Mouse (Mus musculus): ENCODE measurements around the gene Hoxb4. TPM values are rescaled to one million over a fixed set of nuclear protein-coding genes. Genes with fewer than 3 reads are reported as not detected.

The Hoxb4 gene
- total RNA-seq (2022): under 1 TPM; 0.35 to 0.63 (median 0.53) TPM

DNA sequence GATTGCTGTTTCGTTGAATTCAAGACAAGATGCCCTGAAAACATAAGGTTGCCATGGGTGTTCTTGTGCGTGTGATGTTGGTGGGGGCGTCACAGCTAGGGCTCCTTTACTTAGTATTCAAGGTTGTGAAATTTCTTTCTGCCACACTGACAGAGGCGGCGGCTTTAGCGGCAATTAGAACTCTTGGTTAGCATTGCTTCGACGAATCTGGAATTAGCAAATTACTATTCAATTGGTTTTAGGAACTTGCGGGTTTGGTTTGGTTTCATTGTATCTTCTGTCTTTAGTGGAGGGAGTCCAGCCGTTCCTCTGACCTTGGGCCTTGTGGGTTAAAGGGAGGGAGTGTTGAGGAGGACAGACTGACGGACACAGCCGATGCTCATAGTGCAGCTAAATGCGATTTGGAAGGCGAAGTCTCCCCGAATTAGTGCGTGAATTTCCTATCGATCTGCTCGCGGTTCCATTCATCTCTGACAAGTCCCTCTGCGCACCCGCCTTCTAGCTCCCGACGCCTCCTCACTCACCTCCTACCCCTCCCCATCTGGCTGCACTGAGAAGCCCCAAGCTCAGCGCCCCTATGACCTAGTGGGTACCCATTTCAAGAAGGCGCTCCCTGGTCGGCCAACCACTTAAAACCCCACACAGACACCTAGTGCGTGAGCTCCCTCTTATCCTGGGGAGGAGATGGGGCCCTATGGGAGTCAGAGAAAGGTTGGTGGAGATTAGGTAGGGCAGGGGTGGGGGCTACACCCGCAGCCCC lies at the start of gene Hoxb4:
Gene Hoxb4, plus strand, starts transcription at position 660 of the 760 bp plus-strand sequence.
- no peak for DNase-seq (ENCODE audit: low spot score)

DNA sequence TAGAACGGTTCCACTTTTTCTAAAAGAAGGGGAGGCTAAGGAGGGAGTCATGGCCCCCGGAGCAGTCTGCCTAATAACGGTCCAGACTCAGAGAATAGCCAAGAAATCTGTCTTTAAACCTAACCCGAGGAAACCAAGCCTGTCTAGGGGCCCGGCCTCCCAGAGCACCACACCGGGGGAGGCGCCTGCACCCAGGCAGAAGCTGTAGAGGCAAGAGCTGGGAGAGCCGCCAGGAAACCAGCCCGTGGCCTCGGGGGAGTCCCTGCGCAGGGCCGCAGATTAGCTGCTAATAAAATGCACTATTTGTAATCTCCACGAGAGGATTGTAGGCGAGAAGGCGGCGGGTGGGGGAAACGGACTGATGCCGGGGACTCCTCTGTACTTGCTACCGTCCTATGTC lies 48.2 kb upstream of the Hoxb4 start:
- no peak for DNase-seq (ENCODE audit: low spot score)

DNA sequence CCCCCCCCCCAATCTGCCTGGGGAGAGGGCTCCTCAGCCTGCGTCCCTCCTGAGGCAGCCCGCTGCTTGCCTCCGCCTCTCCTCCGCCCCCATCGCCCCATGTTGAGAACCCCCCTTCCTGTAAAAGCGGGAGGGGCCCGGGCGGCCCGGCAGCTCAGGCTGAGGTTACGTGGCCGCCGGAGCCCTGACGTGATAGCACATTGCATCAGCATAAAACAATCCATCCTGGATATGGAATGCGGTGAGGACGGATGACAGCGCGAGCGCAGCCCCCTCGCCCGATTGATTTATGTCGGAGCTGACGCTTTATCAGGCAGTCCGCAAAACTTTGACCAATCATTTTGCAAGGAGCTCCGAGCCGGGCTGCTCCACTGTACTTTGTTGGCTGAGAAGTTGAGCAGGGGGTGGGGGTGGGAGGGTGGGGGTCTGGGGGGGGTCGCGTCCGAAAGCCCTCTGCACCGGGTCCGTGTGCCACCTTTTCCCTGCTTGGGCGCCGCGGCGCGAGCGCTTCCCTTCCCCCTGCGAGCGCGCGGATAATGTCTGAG lies 47.0 kb upstream of the Hoxb4 start, which contains the start of gene Hoxb9:
Gene Hoxb9, plus strand, starts transcription at position 462 of the 545 bp plus-strand sequence.
- DNase-seq (ENCODE audit: low spot score): no peak

DNA sequence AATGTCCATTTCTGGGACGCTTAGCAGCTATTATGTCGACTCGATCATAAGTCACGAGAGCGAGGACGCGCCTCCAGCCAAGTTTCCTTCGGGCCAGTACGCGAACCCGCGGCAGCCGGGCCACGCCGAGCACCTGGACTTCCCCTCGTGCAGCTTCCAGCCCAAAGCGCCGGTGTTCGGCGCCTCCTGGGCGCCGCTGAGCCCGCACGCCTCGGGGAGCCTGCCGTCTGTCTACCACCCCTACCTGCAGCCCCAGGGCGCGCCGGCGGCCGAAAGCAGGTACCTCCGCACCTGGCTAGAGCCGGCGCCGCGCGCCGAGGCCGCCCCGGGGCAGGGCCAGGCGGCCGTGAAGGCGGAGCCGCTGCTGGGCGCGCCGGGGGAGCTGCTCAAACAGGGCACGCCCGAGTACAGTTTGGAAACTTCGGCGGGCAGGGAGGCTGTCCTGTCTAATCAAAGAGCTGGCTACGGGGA lies 46.5 kb upstream of the Hoxb4 start:
- DNase-seq (ENCODE audit: low spot score): no peak

DNA sequence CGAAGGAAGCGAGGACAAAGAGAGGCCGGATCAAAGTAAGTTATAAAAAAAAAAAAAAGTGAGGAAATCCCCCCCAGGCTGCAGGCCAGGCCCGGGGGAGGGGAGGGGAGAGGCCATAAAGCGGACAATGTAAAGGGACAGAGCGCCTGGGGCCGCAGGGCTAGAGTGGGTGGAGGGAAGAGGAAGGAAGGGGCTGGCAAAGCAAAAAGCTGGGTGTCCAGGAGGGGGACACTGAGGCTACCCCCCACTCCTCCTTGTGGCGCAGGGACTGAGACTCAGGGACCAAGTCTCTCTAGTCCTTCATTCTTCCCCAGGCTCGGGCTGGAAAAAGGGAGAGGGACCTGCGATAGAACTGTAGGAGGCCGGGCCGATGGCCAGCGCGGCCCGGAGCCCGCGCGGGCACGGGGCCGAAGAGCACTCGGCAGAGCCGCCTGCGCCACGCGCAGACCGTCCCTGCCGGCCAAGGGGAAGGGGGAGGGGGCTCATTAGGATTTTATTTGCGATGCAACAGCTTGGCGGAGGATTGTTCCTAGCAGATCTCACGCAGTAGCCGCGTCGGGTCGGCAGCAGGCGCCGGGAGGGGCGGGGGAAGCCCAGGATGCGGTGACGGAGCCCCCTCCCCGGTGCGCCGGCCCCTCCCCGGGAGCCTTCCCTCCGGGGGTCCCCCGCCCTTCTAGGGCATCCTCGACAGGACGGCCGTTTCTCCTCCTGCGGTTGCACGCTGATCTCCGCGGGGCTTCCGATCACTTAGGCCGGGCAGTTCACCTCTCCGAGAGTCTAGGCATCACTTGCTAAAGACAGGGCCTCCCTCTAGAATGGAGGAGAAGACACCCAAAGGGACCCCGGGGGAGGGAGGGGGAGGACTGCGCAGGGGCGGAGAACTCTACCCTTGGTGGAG lies 45.8 kb upstream of the Hoxb4 start:
- DNase-seq (ENCODE audit: low spot score): no peak

DNA sequence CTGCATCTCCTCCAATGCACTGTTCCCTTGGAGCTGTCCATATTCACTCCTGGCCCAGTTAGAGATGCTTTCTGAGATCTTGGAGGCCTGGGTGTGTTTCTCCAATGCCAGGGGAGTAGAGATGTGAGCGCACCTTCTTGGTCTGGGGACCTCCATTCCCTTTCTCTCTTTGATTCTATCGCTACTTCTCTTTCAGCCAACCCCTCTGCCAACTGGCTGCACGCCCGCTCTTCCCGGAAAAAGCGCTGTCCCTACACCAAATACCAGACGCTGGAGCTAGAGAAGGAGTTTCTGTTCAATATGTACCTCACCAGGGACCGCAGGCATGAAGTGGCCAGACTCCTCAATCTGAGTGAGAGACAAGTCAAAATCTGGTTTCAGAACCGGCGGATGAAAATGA lies 43.6 kb upstream of the Hoxb4 start:
- DNase-seq (ENCODE audit: low spot score): no peak

DNA sequence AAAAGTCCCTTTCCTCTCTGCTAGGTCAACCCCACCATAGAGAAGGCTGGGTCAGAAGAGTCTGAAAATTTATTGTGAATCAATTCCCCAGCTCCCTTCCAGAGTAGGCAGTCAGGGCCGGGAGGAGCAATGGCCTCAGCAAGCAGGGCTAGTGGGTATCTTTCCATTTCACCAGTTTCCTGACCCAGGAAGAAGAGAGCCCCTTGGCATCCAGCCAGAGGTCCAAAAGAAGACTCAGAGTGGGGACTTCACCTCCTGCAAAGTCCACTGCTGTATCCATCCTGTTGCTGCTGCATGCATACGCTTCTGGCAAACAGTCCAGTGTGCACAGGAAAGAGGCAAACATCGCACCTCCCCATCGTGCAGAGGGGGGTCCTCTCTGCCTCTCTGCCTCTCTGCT lies 42.2 kb upstream of the Hoxb4 start:
- DNase-seq (ENCODE audit: low spot score): no peak

DNA sequence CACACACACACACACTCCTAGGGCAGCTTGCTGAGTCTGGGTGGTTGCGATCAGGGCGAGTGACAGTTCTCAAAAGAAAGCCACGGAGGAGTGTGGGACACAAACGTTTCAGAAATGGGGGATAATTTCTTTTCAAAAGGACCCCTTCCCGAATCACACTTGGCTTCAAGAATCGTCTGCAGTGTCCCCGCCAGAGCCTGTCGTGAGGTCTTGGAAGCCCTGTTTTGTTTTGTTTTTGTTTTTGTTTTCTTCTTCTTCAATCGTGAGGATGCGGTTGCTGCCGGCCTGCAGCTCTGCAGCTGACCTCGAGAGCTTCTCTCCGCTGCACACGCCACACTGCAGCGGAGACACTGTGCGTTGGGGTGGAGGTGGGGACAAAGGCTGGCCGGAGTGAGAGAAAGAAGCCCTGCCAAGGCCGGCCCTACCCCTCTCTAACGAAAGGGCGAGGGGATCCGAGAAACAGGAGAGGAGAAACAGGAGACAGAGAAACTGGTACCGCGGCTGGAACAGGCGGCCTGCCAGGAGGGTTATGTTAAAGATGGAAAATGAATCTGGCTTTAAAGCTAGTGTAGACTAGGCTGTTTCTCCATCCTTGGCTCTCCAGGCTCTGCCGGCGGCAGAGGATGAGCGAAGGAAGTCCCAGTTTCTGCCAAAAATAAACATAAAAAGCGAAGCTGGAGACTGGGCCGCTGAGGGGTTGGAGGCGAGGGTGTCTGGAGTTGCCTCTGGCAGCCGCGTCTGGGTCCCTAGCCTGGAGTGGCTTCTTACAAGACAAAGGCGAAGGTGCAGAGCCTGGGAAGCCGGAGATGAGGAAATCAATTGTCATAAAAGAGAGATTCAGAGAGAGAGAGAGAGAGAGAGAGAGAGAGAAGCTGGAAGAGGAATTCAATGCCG lies 40.7 kb upstream of the Hoxb4 start:
- no peak for DNase-seq (ENCODE audit: low spot score)

DNA sequence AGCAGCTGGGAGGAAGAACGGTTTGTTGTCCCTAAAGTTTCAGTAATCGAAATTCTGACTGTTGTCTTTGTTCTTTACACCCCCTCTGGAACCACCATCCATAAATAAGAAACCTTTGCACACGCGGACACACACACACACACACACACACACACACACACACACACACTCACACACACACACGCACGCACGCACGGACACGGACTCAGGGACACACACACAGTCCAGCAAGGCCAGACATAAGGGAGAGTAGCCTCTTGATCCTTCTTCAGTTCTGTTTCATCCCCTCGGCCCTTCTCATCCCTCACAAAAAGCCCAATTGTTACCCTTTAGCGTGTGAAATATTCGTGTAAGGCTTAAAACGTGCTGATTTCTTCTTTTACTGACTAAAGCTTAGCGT lies 39.7 kb upstream of the Hoxb4 start:
- DNase-seq (ENCODE audit: low spot score): no peak

DNA sequence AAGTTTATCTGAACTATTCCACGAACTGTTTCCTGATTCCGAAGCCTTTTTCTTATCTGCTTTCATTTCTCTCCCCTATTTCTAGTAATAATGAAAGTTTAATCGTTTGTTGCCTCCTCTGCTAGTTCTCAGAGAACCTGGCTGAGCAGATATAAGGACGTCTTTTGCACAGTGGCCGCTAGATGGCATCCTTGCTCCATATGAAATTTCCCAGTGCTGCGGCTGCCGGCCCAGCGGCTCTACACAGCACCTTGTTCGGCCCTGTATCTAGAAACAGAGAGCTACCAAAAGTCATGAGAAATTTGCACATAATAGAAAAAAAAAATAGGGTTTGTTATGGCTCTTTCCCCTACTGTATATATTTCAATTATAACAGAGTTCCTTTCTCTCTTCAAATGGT lies 39.3 kb upstream of the Hoxb4 start:
- DNase-seq (ENCODE audit: low spot score): peak; percentile 84

DNA sequence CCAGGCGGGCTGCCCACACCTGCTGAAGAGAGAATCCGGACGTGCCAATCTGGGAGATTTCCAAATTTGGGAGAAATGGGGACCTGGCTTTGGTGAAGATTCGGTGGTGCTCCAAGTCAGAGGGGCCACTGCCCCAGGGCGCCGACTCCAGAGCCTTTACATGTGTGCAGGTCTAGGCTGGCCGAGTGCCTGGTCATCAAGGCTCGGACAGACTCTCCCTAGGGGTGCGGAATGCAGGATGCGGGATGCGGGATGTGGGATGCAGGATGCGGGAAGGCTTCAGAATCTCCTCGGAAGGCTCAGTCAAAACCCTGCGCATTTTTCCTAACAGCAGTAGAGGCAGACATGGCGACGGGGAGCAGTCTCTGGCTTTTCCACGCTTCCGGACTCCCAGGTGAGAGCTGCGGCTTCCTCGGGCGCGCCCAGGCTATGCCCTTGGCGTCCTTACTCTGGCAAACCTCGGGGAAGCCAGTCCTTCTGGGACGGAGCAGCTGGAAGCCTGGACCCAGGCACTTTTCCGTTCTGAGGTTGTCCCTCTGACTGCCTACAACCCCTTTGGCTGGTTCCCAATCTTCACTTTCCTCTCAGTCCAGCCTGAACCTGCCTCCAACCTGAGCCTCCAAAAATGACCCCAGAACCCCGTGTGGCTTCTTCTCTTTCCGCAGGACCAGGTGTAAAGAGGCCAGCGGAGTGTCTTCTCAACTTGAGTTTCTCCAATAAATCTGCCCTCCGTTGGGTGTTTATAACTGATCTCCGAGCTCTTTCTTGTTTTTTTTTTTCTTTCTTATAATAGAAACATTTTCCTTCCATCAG lies 38.4 kb upstream of the Hoxb4 start:
- DNase-seq (ENCODE audit: low spot score): no peak

DNA sequence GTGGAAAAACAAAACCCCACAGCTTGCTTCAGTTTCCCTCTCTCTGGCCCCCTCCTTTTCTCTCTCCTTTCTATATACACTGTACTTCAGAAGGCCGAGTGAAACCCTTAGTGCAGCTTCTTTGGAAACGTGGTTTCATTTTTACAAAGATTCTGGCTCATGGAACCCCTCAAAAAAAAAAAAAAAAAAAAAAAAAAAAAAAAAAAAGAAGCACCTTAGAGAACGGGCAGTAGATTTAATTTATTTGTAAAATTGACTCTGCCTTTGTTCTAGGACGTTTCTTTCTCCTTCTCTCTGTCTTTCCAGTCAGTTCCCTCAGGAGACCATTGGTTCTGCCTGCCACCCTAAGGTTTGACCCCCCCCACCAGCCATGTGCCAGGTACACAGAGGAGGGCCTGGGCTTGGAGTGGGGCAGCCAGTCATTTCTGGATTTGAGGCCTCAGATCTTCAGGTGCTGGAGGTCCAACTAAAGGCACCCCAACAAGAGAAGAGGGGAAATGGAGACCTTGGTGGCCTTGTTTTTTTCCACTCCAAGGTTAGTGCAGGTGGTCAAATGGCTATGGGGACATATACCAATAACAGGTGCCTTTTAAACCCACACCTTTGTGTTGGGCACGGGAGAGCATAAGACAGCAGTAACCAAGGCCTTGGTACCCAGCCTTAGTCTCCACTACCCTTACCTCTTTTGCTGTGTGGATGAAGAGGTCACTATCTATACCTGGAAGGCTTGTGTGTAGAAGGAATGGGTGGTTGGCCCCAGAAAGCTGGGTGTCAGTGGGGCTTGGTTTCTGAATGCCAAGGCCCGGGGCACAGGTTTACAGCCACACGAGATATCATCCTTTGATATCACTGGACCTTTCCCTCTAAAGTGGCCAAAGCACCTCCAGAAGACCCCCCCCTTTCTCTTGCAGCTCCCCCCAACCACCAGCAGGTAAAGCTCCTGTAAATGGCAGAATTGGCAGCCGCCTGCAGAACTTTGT lies 37.4 kb upstream of the Hoxb4 start:
- DNase-seq (ENCODE audit: low spot score): no peak

DNA sequence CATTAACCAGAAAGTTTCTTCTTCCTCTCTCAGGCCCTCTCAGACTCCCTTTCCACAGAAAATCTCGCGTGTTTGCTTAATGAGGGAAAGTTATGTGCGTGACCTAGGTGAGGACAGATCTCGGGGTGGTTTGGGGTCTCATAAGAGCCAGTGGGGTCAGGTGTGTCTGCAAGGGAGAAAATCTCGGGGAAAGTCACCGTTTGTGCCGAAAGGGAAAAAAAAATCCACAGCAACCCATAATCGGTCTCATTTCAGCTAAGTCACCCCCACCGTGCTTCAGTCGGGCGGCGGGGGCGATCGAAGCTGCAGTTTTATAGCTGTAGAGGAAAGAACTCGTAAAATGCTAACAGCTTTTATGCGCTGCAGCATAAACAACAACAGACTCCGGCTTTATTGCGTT lies 36.7 kb upstream of the Hoxb4 start:
- no peak for DNase-seq (ENCODE audit: low spot score)

DNA sequence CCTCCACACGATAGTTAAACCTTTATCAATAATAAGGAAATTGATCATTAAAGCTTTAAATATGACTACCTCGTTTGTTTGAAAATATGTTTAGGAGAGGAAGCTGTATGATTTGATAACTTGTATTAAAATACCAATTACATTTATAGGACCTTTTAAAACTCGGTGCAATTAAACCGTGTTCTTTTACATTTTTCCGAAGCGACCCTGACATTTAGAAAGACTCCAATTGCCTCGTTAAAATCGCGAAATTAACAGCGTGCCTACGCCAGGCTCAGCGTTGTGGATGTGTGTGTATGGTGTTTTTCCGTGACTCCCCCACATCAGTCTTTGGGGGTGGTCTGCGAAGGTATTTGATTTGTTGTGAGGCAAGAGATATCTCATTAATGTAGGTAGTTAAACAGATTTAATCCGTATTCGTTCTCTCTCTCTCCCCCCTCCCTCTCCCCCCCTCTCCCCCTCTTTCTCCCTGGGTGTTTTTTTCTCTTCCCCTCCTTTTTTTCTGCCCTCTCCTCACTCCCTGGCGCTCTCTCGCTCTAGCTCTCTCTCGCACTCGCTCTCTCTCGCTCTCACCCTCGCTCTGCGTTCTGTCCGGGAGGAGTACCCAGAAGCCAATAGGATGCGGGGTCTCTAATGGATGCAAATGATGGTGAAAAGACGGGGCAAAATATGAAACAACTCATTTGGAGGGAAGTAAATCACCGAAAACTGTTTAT lies 36.1 kb upstream of the Hoxb4 start, which contains the start of gene Hoxb8:
Gene Hoxb8, plus strand, starts transcription at position 51 of the 716 bp plus-strand sequence.
- DNase-seq (ENCODE audit: low spot score): no peak

DNA sequence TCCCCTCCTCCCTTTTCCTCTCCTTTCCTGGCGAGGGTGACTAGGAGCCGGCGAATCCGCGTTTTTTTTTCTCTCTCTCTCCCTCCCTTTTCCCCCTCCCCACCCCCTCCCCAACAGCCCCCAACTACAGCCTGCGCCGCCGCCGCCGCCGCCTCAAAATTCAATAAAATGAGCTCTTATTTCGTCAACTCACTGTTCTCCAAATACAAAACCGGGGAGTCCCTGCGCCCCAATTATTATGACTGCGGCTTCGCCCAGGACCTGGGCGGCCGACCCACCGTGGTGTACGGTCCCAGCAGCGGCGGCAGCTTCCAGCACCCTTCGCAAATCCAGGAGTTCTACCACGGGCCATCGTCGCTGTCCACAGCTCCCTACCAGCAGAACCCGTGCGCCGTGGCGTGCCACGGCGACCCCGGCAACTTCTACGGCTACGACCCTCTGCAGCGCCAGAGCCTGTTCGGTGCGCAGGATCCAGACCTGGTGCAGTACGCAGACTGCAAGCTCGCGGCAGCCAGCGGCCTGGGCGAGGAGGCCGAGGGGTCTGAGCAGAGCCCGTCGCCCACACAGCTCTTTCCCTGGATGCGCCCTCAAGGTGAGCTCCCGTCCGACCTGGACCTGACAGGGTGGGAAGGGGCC lies 35.2 kb upstream of the Hoxb4 start:
- no peak for DNase-seq (ENCODE audit: low spot score)

DNA sequence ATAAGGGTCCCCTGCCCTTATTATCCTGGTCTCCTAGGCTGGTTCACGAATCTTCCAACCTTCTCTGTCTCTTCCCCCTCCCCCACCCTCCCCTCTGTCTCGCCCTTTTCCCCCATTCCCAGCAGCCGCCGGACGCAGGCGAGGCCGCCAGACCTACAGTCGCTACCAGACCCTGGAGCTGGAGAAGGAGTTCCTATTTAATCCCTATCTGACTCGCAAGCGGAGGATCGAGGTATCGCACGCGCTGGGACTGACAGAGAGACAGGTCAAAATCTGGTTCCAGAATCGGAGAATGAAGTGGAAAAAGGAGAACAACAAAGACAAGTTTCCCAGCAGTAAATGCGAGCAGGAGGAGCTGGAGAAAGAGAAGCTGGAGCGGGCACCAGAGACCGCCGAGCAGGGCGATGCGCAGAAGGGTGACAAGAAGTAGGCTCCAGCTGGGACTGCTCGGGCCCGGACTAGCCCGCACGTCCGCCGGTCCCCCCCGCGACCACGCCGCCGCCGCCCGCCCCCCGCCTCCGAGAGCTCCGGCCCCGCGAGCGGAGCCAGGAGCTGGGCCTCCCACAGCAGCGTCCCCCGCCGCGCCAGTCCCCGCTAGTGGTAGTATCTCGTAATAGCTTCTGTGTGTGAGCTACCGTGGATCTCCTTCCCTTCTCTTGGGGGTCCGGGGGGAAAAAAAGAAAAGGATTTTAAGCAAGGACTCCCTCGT lies 33.9 kb upstream of the Hoxb4 start:
- DNase-seq (ENCODE audit: low spot score): no peak

All from heart, adult 8-10 months (tissue).